Mouse (Mus musculus): ENCODE measurements around the gene Adamtsl3. TPM values are rescaled to one million over a fixed set of nuclear protein-coding genes. Genes with fewer than 3 reads are reported as not detected.
A peak's percentile ranks its signal among the peaks of the same experiment; 100 is the strongest.

Gene Adamtsl3
- polyA plus RNA-seq, 1 experiment from 2014 or later = 2.2 TPM

GRCm38 (mm10) chr7:82531376-82531775, 195.9 kb downstream of the Adamtsl3 start:
- H3K9me3 ChIP-seq (ENCODE audit: control insufficient read depth, low read length) = no peaks in the 10 kb centered on the region
- DNase-seq (ENCODE audit: low spot score) = no peak
- WGBS = 77% methylated on average over 7 of the region's 7 CpGs
- H3K4me1 ChIP-seq (replicated peaks; ENCODE audit: control insufficient read depth, insufficient read depth) = 0 out of 2 replicates have a peak, but pooled peaks cover 2% of the 10 kb centered on the region
- no peak overlapping the region for H3K9ac ChIP-seq (ENCODE audit: low read length)
- TF ChIP-seq EP300 (optimal IDR thresholded peaks at IDR 0.05) = no peak
- no peak for ATAC-seq (ENCODE audit: low FRiP score, low TSS enrichment)
- H3K4me2 ChIP-seq (replicated peaks; ENCODE audit: low read depth) = no peak overlapping the region
- H3K27ac ChIP-seq (replicated peaks) = peak overlapping the region; percentile 45; the same call in 1 of the 2 replicates
- no peaks in the 10 kb centered on the region for H3K27me3 ChIP-seq (ENCODE audit: control insufficient read depth, insufficient read depth, low read length)
- no peaks in the 10 kb centered on the region for H3K36me3 ChIP-seq (ENCODE audit: control insufficient read depth, insufficient read depth, low read length)
- H3K4me3 ChIP-seq (ENCODE audit: low read depth, low read length) = no peak overlapping the region

GRCm38 (mm10) chr7:82533188-82533587, 197.7 kb downstream of the Adamtsl3 start:
- no peak for ATAC-seq (ENCODE audit: low FRiP score, low TSS enrichment)
- WGBS = 70% methylated on average over 4 of the region's 4 CpGs

GRCm38 (mm10) chr7:82533747-82534504, 198.4 kb downstream of the Adamtsl3 start:
- Histone ChIP-seq H3K36me3 (ENCODE audit: control insufficient read depth, insufficient read depth, low read length) (no peaks in the 10 kb centered on the region), H3K4me2 (replicated peaks; ENCODE audit: low read depth) (no peak overlapping the region), H3K27me3 (ENCODE audit: control insufficient read depth, insufficient read depth, low read length) (no peaks in the 10 kb centered on the region), H3K9me3 (ENCODE audit: control insufficient read depth, low read length) (no peaks in the 10 kb centered on the region), H3K27ac (replicated peaks) (peak overlapping the region; percentile 58), H3K4me1 (replicated peaks; ENCODE audit: control insufficient read depth, insufficient read depth) (0 out of 2 replicates have a peak, but pooled peaks cover 2% of the 10 kb centered on the region), H3K9ac (ENCODE audit: low read length) (no peak overlapping the region), H3K4me3 (ENCODE audit: low read depth, low read length) (no peak overlapping the region)
- 32% methylated on average over 12 of the region's 12 CpGs for WGBS
- ATAC-seq (ENCODE audit: low FRiP score, low TSS enrichment) (peak; percentile 68; the same call in 1 of the 2 replicates), DNase-seq (ENCODE audit: low spot score) (peak; percentile 27)
- TF ChIP-seq EP300 (optimal IDR thresholded peaks at IDR 0.05) = peak; percentile 68
- TF ChIP-seq CTCF (IDR thresholded peaks at IDR 0.05; ENCODE audit: low read depth) = no peak

More at GRCm38 (mm10) chr7:82533188-82533587, 197.7 kb downstream of the Adamtsl3 start:
- H3K9ac ChIP-seq (ENCODE audit: low read length) = no peak overlapping the region
- no peaks in the 10 kb centered on the region for H3K36me3 ChIP-seq (ENCODE audit: control insufficient read depth, insufficient read depth, low read length)
- DNase-seq (ENCODE audit: low spot score) = no peak
- no peaks in the 10 kb centered on the region for H3K27me3 ChIP-seq (ENCODE audit: control insufficient read depth, insufficient read depth, low read length)
- 0 out of 2 replicates have a peak, but pooled peaks cover 2% of the 10 kb centered on the region for H3K4me1 ChIP-seq (replicated peaks; ENCODE audit: control insufficient read depth, insufficient read depth)
- TF ChIP-seq EP300 (optimal IDR thresholded peaks at IDR 0.05) = no peak
- TF ChIP-seq CTCF (IDR thresholded peaks at IDR 0.05; ENCODE audit: low read depth) = peak; percentile 55
- no peaks in the 10 kb centered on the region for H3K9me3 ChIP-seq (ENCODE audit: control insufficient read depth, low read length)
- H3K4me2 ChIP-seq (replicated peaks; ENCODE audit: low read depth) = no peak overlapping the region
- no peak overlapping the region for H3K4me3 ChIP-seq (ENCODE audit: low read depth, low read length)
- no peak overlapping the region for H3K27ac ChIP-seq (replicated peaks)

- ATAC-seq (ENCODE audit: low FRiP score, low TSS enrichment) = no peak
- TF ChIP-seq CTCF (IDR thresholded peaks at IDR 0.05; ENCODE audit: low read depth) (no peak), EP300 (optimal IDR thresholded peaks at IDR 0.05) (no peak)
- no peak for DNase-seq (ENCODE audit: low spot score)
- H3K27me3 ChIP-seq (ENCODE audit: control insufficient read depth, insufficient read depth, low read length) = no peaks in the 10 kb centered on the region
- no peak overlapping the region for H3K4me3 ChIP-seq (ENCODE audit: low read depth, low read length)
- no peaks in the 10 kb centered on the region for H3K36me3 ChIP-seq (ENCODE audit: control insufficient read depth, insufficient read depth, low read length)
- H3K4me2 ChIP-seq (replicated peaks; ENCODE audit: low read depth) = no peak overlapping the region
- no peaks in the 10 kb centered on the region for H3K9me3 ChIP-seq (ENCODE audit: control insufficient read depth, low read length)
- H3K4me1 ChIP-seq (replicated peaks; ENCODE audit: control insufficient read depth, insufficient read depth) = no peaks in the 10 kb centered on the region
- no peak overlapping the region for H3K9ac ChIP-seq (ENCODE audit: low read length)
- WGBS = 64% methylated on average over 6 of the region's 6 CpGs
- no peak overlapping the region for H3K27ac ChIP-seq (replicated peaks)
Measured at GRCm38 (mm10) chr7:82544390-82544919, 209.0 kb downstream of the Adamtsl3 start.

- no peak overlapping the region for H3K4me2 ChIP-seq (replicated peaks; ENCODE audit: low read depth)
- DNase-seq (ENCODE audit: low spot score) (no peak), ATAC-seq (ENCODE audit: low FRiP score, low TSS enrichment) (no peak)
- H3K9ac ChIP-seq (ENCODE audit: low read length) = no peak overlapping the region
- no peak for TF ChIP-seq EP300 (optimal IDR thresholded peaks at IDR 0.05)
- TF ChIP-seq CTCF (IDR thresholded peaks at IDR 0.05; ENCODE audit: low read depth) = no peak
- no peak overlapping the region for H3K27ac ChIP-seq (replicated peaks)
- no peaks in the 10 kb centered on the region for H3K9me3 ChIP-seq (ENCODE audit: control insufficient read depth, low read length)
- H3K36me3 ChIP-seq (ENCODE audit: control insufficient read depth, insufficient read depth, low read length) = no peaks in the 10 kb centered on the region
- H3K4me3 ChIP-seq (ENCODE audit: low read depth, low read length) = no peak overlapping the region
- H3K27me3 ChIP-seq (ENCODE audit: control insufficient read depth, insufficient read depth, low read length) = no peaks in the 10 kb centered on the region
- 77% methylated on average over 1 of the region's 1 CpGs for WGBS
- H3K4me1 ChIP-seq (replicated peaks; ENCODE audit: control insufficient read depth, insufficient read depth) = no peaks in the 10 kb centered on the region
Measured at GRCm38 (mm10) chr7:82552005-82552404, 216.5 kb downstream of the Adamtsl3 start.

GRCm38 (mm10) chr7:82555803-82556202, 220.3 kb downstream of the Adamtsl3 start:
- no peak for TF ChIP-seq CTCF (IDR thresholded peaks at IDR 0.05; ENCODE audit: low read depth)
- TF ChIP-seq EP300 (optimal IDR thresholded peaks at IDR 0.05) = no peak
- DNase-seq (ENCODE audit: low spot score) = no peak
- Histone ChIP-seq H3K4me2 (replicated peaks; ENCODE audit: low read depth) (no peak overlapping the region), H3K4me3 (ENCODE audit: low read depth, low read length) (no peak overlapping the region), H3K27ac (replicated peaks) (no peak overlapping the region), H3K9ac (ENCODE audit: low read length) (no peak overlapping the region), H3K4me1 (replicated peaks; ENCODE audit: control insufficient read depth, insufficient read depth) (no peaks in the 10 kb centered on the region), H3K9me3 (ENCODE audit: control insufficient read depth, low read length) (no peaks in the 10 kb centered on the region), H3K27me3 (ENCODE audit: control insufficient read depth, insufficient read depth, low read length) (no peaks in the 10 kb centered on the region), H3K36me3 (ENCODE audit: control insufficient read depth, insufficient read depth, low read length) (no peaks in the 10 kb centered on the region)
- WGBS = 62% methylated on average over 5 of the region's 5 CpGs
- ATAC-seq (ENCODE audit: low FRiP score, low TSS enrichment) = no peak

Data from stomach, postnatal 0 days (tissue).